Mouse (Mus musculus) liver, embryonic 14.5 days (tissue): ENCODE measurements around the gene Mta2. TPM values are rescaled to one million over a fixed set of nuclear protein-coding genes. Genes with fewer than 3 reads are reported as not detected.

ENCODE experiments used
- ATAC-seq: fragments of 200-750 bp; cut with Nextera tagmentation; 2 replicates; pipeline ENCODE4 v1.8.0; 2017; ENCODE audit warnings: moderate number of reproducible peaks, mild to moderate bottlenecking, moderate library complexity; ENCODE audit not compliant: insufficient read depth
- DNase-seq, 3 experiments: peaks; one replicate each; pipeline ENCODE4 v3.0.0-alpha.2; 2012 to 2013; ENCODE audit warnings: low read depth in 3 of 3, low spot score in 3 of 3
- H3K27ac ChIP-seq: fragments of 300-500 bp; sonication (generic); 2 replicates; pipeline ENCODE4 v1.5.1; 2014; ENCODE audit warnings: moderate library complexity, mild to moderate bottlenecking, control low read depth, inconsistent platforms
- H3K27me3 ChIP-seq: fragments of 300-500 bp; sonication (generic); 2 replicates; pipeline ENCODE4 v1.6.1; 2014; ENCODE audit warnings: mild to moderate bottlenecking, low read length, moderate library complexity; ENCODE audit not compliant: control insufficient read depth, insufficient read depth
- H3K36me3 ChIP-seq: fragments of 300-500 bp; sonication (generic); replicated peaks from 2 replicates; pipeline ENCODE4 v1.6.1; 2014; ENCODE audit warnings: low read depth; ENCODE audit not compliant: control insufficient read depth, insufficient read depth
- H3K4me1 ChIP-seq, 2 experiments: fragments of 200-500 bp in 1 of 2; fragments of 300-500 bp in 1 of 2; sonication (generic) in 1 of 2; replicated peaks; 2 replicates each; pipeline ENCODE4 v1.6.1; 2012 to 2014; ENCODE audit warnings: antibody characterized with exemption in 1 of 2, inconsistent platforms in 1 of 2, low read length in 1 of 2; ENCODE audit not compliant: control insufficient read depth in 2 of 2, insufficient read depth in 2 of 2
- H3K4me2 ChIP-seq: fragments of 300-500 bp; sonication (generic); 2 replicates; pipeline ENCODE4 v1.6.1; 2014; ENCODE audit warnings: low read depth, mild to moderate bottlenecking, control low read depth, moderate library complexity
- H3K4me3 ChIP-seq, 2 experiments: fragments of 200-500 bp in 1 of 2; fragments of 300-500 bp in 1 of 2; sonication (generic) in 1 of 2; 2 replicates each; pipeline ENCODE4 v1.5.1; 2012 to 2014; ENCODE audit warnings: low read depth in 2 of 2, low read length in 2 of 2, mild to moderate bottlenecking in 2 of 2, control low read depth in 1 of 2, inconsistent platforms in 1 of 2, moderate library complexity in 1 of 2; ENCODE audit not compliant: insufficient read depth in 1 of 2
- H3K9ac ChIP-seq: fragments of 300-500 bp; sonication (generic); replicated peaks from 2 replicates; pipeline ENCODE4 v1.6.1; 2014; ENCODE audit warnings: mild to moderate bottlenecking, control low read depth, moderate library complexity
- H3K9me3 ChIP-seq: fragments of 300-500 bp; sonication (generic); 2 replicates; pipeline ENCODE4 v1.6.1; 2016; ENCODE audit warnings: low read length, mixed read lengths; ENCODE audit not compliant: control insufficient read depth
- CTCF ChIP-seq: IDR thresholded peaks from 2 replicates; pipeline ENCODE4 v1.5.1; 2016; ENCODE audit warnings: antibody characterized with exemption, low read depth, control low read depth
- EP300 ChIP-seq: IDR thresholded peaks from 2 replicates; pipeline ENCODE4 v1.6.1; 2016; ENCODE audit warnings: antibody characterized with exemption, low read depth
- WGBS: fragments of 180-500 bp; shearing (Covaris S2); extraction: QIAGEN DNeasy Blood & Tissue Kit; methylation state at CpG from one replicate; pipeline ENCODE4 v1.1.7; 2014; ENCODE audit not compliant: insufficient replicate concordance; 5-methylcytosine and 5-hydroxymethylcytosine counted together
- polyA plus RNA-seq, 2 experiments: library from polyadenylated mRNA; depleted of rRNA in 1 of 2; stranded (reverse) in 1 of 2; unstranded in 1 of 2; fragments of >200 nt; fragmentation: Nextera tagmentation in 1 of 2; extraction: Ambion mirVana in 1 of 2; gene quantifications; 2 replicates each; pipeline versions ENCODE4 v1.2.1 to v1.2.3; 2012 to 2014

Gene Mta2
- polyA plus RNA-seq, 2 experiments: 18.5 to 23.0 TPM

- under 1% methylated on average over 53 of the region's 53 CpGs for WGBS
- TF ChIP-seq EP300: no peak; the same call in 1 of the 2 replicates
- TF ChIP-seq CTCF: peak; percentile 43
- Histone ChIP-seq H3K9me3 (no peaks in the 10 kb centered on the region), H3K27me3 (no peaks in the 10 kb centered on the region), H3K9ac (peak within 1 kb of the TSS; percentile 91), H3K4me2 (peak within 1 kb of the TSS; percentile 76), H3K27ac (peak within 1 kb of the TSS; percentile 49), H3K4me3 (peak within 1 kb of the TSS; percentile 75 to 85), H3K36me3 (peaks cover 21% of the 10 kb centered on the region), H3K4me1 (peaks cover 8 to 23% of the 10 kb centered on the region in 2 experiments)
- peak; percentile 94 to 96 (median 96) for DNase-seq
- peak; percentile 98 for ATAC-seq
These were observed 43.7 kb upstream of the Mta2 start, which contains the start of gene Ganab for GRCm38 (mm10) chr19:8897865-8898495. Gene Ganab (plus strand): TSS chr19:8898071.

- H3K9me3 ChIP-seq: no peaks in the 10 kb centered on the region
- peaks cover 8 to 23% of the 10 kb centered on the region in 2 experiments for H3K4me1 ChIP-seq
- H3K9ac ChIP-seq: peak overlapping the region; percentile 91
- peaks cover 27% of the 10 kb centered on the region for H3K36me3 ChIP-seq
- TF ChIP-seq EP300 (no peak), CTCF (no peak)
- H3K4me2 ChIP-seq: peak overlapping the region; percentile 76
- H3K4me3 ChIP-seq: peak overlapping the region; percentile 75 to 85
- no peaks in the 10 kb centered on the region for H3K27me3 ChIP-seq
- DNase-seq (no peak), ATAC-seq (no peak)
- 2% methylated on average over 13 of the region's 13 CpGs for WGBS
- peak overlapping the region; percentile 40 for H3K27ac ChIP-seq
These were observed 43.1 kb upstream of the Mta2 start for GRCm38 (mm10) chr19:8898576-8898975.

DNA sequence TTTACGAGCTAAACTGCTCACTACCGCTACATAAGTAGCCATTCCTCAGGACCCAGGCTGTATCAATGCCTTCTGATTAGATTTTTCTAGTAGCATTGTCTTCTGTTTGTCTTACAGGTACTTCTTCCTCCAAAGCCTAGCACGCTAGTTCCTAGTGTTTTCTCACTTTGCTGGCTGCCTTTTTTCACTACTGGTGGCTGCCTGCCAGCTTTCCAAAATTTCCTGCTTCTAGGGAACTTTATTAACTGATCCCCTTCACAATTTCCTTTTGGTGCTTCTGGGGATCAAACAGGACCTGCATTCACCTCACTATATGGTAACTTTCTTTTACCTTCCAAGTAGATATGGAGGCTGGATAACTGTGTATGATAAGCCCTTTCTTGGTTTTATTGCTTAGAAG is 42.6 kb upstream of the Mta2 start:
- Histone ChIP-seq H3K4me1 (peaks cover 8 to 20% of the 10 kb centered on the region in 2 experiments), H3K4me2 (peak overlapping the region; percentile 76), H3K9ac (peak overlapping the region; percentile 91), H3K9me3 (no peaks in the 10 kb centered on the region), H3K4me3 (peak overlapping the region; percentile 75 to 85), H3K27me3 (no peaks in the 10 kb centered on the region), H3K27ac (no peak overlapping the region; the same call in 1 of the 2 replicates), H3K36me3 (peaks cover 30% of the 10 kb centered on the region)
- TF ChIP-seq EP300 (no peak), CTCF (no peak)
- ATAC-seq (no peak), DNase-seq (no peak)
- 33% methylated on average over 3 of the region's 3 CpGs for WGBS

DNA sequence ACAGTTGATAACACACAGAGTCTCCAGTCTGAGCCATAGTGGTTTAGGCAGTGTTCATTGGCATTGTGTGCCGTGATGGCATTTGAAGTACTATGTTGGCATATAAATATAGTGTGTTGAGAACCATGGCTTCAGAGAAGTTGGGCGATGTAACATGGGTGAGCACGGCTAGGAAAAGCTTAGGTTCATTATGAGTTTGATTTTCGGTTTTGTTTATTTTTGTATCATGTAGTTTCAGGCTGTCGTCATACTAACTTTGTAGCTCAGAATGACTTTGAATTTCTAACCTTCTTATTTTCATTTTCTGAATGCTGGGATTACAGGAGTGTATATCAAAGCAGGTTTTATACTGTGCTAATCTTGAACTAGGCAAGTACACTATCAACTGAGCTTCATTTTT is 38.3 kb upstream of the Mta2 start:
- no peak overlapping the region for H3K4me2 ChIP-seq
- H3K27ac ChIP-seq: no peak overlapping the region
- H3K4me1 ChIP-seq: peaks cover 8 to 11% of the 10 kb centered on the region in 2 experiments
- H3K9ac ChIP-seq: no peak overlapping the region
- H3K36me3 ChIP-seq: peaks cover 54% of the 10 kb centered on the region
- H3K4me3 ChIP-seq: no peak overlapping the region
- H3K9me3 ChIP-seq: no peaks in the 10 kb centered on the region
- TF ChIP-seq EP300 (no peak), CTCF (no peak)
- DNase-seq: no peak
- WGBS: 87% methylated on average over 5 of the region's 5 CpGs
- H3K27me3 ChIP-seq: no peaks in the 10 kb centered on the region
- no peak for ATAC-seq

GRCm38 (mm10) chr19:8908531-8908930 is 33.1 kb upstream of the Mta2 start:
- Histone ChIP-seq H3K27me3 (no peaks in the 10 kb centered on the region), H3K4me3 (no peak overlapping the region), H3K36me3 (peaks cover 94% of the 10 kb centered on the region), H3K4me1 (no peaks in the 10 kb centered on the region), H3K9ac (no peak overlapping the region), H3K9me3 (no peaks in the 10 kb centered on the region), H3K4me2 (no peak overlapping the region), H3K27ac (no peak overlapping the region)
- no peak for ATAC-seq
- no peak for DNase-seq
- no peak for TF ChIP-seq CTCF
- TF ChIP-seq EP300: no peak
- 72% methylated on average over 6 of the region's 6 CpGs for WGBS
